In the genomic region with DNA sequence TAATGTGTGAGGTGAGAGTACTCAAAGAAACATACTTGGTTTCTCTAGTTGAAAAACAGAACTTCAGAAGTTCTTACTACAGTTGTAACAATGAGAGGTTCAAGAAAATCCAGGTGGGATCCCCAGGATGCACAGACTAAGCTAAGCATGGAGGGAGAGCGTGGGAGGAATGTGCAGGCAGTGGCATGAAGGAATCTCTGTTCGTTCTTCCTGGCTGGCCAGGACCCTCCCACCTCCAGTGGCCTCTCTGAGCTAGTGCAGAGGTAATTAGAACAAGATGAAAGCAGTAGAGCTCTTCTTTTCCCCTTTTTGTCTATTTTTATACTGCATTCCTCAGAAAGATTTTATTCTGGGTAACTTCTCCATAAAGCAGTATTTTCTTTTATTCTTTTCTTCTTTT, we compare ENCODE assay signal across 19 mouse cellular contexts.
"Had no signal": no experiment of that assay in that cellular context is flagged by ENCODE, and none has a peak within 500 bp of the region (broad histone marks: within the 10 kb centered on the region; RNA-seq: fewer than 3 reads in every experiment).

No protein-coding gene starts in this region.

- DNase-seq: kidney, adult 18-20 months; layer of hippocampus, adult 9-11 months; liver; lung, adult 18-20 months; lung, postnatal 10 days; lung, postnatal 36 days; midbrain, embryonic 14.5 days; thymus, adult 18-20 months; thymus, postnatal 14 days; thymus, postnatal 4 days had no signal

- H3K4me2 ChIP-seq: limb, embryonic 13.5 days; liver, embryonic 12.5 days; liver, embryonic 15.5 days; lung, embryonic 15.5 days; midbrain, embryonic 11.5 days had no signal

- H3K9ac ChIP-seq: limb, embryonic 13.5 days; liver, embryonic 12.5 days; liver, embryonic 15.5 days; lung, embryonic 15.5 days had no signal

- H3K4me1 ChIP-seq: limb, embryonic 13.5 days; liver, embryonic 12.5 days; liver, embryonic 15.5 days; lung, embryonic 15.5 days; megakaryocyte, embryonic 14.5 days had no signal

- H3K27ac ChIP-seq: layer of hippocampus, adult 2 months; limb, embryonic 10.5 days; limb, embryonic 13.5 days; liver, embryonic 12.5 days; liver, embryonic 15.5 days; lung, embryonic 15.5 days had no signal

- ATAC-seq: intestine, embryonic 16.5 days; liver, embryonic 12.5 days had no signal

- H3K4me3 ChIP-seq: layer of hippocampus, adult 2 months; limb, embryonic 10.5 days; limb, embryonic 13.5 days; liver, embryonic 12.5 days; liver, embryonic 15.5 days; lung, embryonic 15.5 days; megakaryocyte, embryonic 14.5 days had no signal

- H3K9me3 ChIP-seq: limb, embryonic 10.5 days; limb, embryonic 13.5 days; liver, embryonic 12.5 days; liver, embryonic 15.5 days; lung, embryonic 15.5 days had no signal

- H3K36me3 ChIP-seq: limb, embryonic 10.5 days; limb, embryonic 13.5 days; liver, embryonic 12.5 days; liver, embryonic 15.5 days; lung, embryonic 15.5 days had no signal

- H3K27me3 ChIP-seq: limb, embryonic 13.5 days; liver, embryonic 12.5 days; liver, embryonic 15.5 days; lung, embryonic 15.5 days; megakaryocyte, embryonic 14.5 days had no signal
